Mouse (Mus musculus): ENCODE measurements at regions not wholly inside any gene's neighbourhood (a gene's known extent, or its start where the extent isn't known, plus 50 kb on each side); places are given as distances from the start of the nearest gene placed in this dataset.

- Histone ChIP-seq H3K4me3 (ENCODE audit: insufficient read depth, low read depth, low read length) (no peak overlapping the region), H3K27me3 (replicated peaks; ENCODE audit: control insufficient read depth, insufficient read depth, low read length) (no peaks in the 10 kb centered on the region), H3K4me1 (ENCODE audit: control insufficient read depth, insufficient read depth, low read length) (no peaks in the 10 kb centered on the region), H3K27ac (ENCODE audit: insufficient read depth, low read depth, low read length) (no peak overlapping the region), H3K36me3 (ENCODE audit: control insufficient read depth, insufficient read depth, low read length) (no peaks in the 10 kb centered on the region)
- no peak for DNase-seq
- TF ChIP-seq CTCF (conservative IDR thresholded peaks at IDR 0.05; ENCODE audit: insufficient read depth, insufficient read length, low read depth, low read length) (no peak), POLR2A (IDR thresholded peaks at IDR 0.05; ENCODE audit: low read depth, low read length) (no peak)
- WGBS: 73% methylated on average over 2 of the region's 2 CpGs
Measured at GRCm38 (mm10) chr3:60798461-60798860, 204.1 kb upstream of the P2ry1 start.

- Histone ChIP-seq H3K27me3 (replicated peaks; ENCODE audit: control insufficient read depth, insufficient read depth, low read length) (no peaks in the 10 kb centered on the region), H3K27ac (ENCODE audit: insufficient read depth, low read depth, low read length) (no peak overlapping the region), H3K36me3 (ENCODE audit: control insufficient read depth, insufficient read depth, low read length) (no peaks in the 10 kb centered on the region), H3K4me3 (ENCODE audit: insufficient read depth, low read depth, low read length) (no peak overlapping the region), H3K4me1 (ENCODE audit: control insufficient read depth, insufficient read depth, low read length) (no peaks in the 10 kb centered on the region)
- TF ChIP-seq POLR2A (IDR thresholded peaks at IDR 0.05; ENCODE audit: low read depth, low read length): no peak
- TF ChIP-seq CTCF (conservative IDR thresholded peaks at IDR 0.05; ENCODE audit: insufficient read depth, insufficient read length, low read depth, low read length): no peak
- DNase-seq: no peak
- 73% methylated on average over 5 of the region's 5 CpGs for WGBS
Measured at GRCm38 (mm10) chr3:60798862-60799261, 203.7 kb upstream of the P2ry1 start.

GRCm38 (mm10) chr3:60804711-60805293 is 197.8 kb upstream of the P2ry1 start:
- no peak overlapping the region for H3K27ac ChIP-seq (ENCODE audit: insufficient read depth, low read depth, low read length)
- no peak overlapping the region for H3K4me3 ChIP-seq (ENCODE audit: insufficient read depth, low read depth, low read length)
- H3K4me1 ChIP-seq (ENCODE audit: control insufficient read depth, insufficient read depth, low read length): no peaks in the 10 kb centered on the region
- 85% methylated on average over 3 of the region's 3 CpGs for WGBS
- no peaks in the 10 kb centered on the region for H3K36me3 ChIP-seq (ENCODE audit: control insufficient read depth, insufficient read depth, low read length)
- no peak for TF ChIP-seq POLR2A (IDR thresholded peaks at IDR 0.05; ENCODE audit: low read depth, low read length)
- TF ChIP-seq CTCF (conservative IDR thresholded peaks at IDR 0.05; ENCODE audit: insufficient read depth, insufficient read length, low read depth, low read length): no peak
- no peaks in the 10 kb centered on the region for H3K27me3 ChIP-seq (replicated peaks; ENCODE audit: control insufficient read depth, insufficient read depth, low read length)
- DNase-seq: no peak

GRCm38 (mm10) chr3:60811924-60812323 is 190.7 kb upstream of the P2ry1 start:
- Histone ChIP-seq H3K4me1 (ENCODE audit: control insufficient read depth, insufficient read depth, low read length) (no peaks in the 10 kb centered on the region), H3K27ac (ENCODE audit: insufficient read depth, low read depth, low read length) (no peak overlapping the region), H3K4me3 (ENCODE audit: insufficient read depth, low read depth, low read length) (no peak overlapping the region), H3K27me3 (replicated peaks; ENCODE audit: control insufficient read depth, insufficient read depth, low read length) (no peaks in the 10 kb centered on the region), H3K36me3 (ENCODE audit: control insufficient read depth, insufficient read depth, low read length) (no peaks in the 10 kb centered on the region)
- TF ChIP-seq CTCF (conservative IDR thresholded peaks at IDR 0.05; ENCODE audit: insufficient read depth, insufficient read length, low read depth, low read length) (no peak), POLR2A (IDR thresholded peaks at IDR 0.05; ENCODE audit: low read depth, low read length) (no peak)
- 48% methylated on average over 5 of the region's 5 CpGs for WGBS
- DNase-seq: no peak

- WGBS: 72% methylated on average over 3 of the region's 3 CpGs
- H3K4me3 ChIP-seq (ENCODE audit: insufficient read depth, low read depth, low read length): no peak overlapping the region
- DNase-seq: no peak
- no peaks in the 10 kb centered on the region for H3K36me3 ChIP-seq (ENCODE audit: control insufficient read depth, insufficient read depth, low read length)
- no peak for TF ChIP-seq POLR2A (IDR thresholded peaks at IDR 0.05; ENCODE audit: low read depth, low read length)
- TF ChIP-seq CTCF (conservative IDR thresholded peaks at IDR 0.05; ENCODE audit: insufficient read depth, insufficient read length, low read depth, low read length): no peak
- H3K27me3 ChIP-seq (replicated peaks; ENCODE audit: control insufficient read depth, insufficient read depth, low read length): no peaks in the 10 kb centered on the region
- H3K4me1 ChIP-seq (ENCODE audit: control insufficient read depth, insufficient read depth, low read length): no peaks in the 10 kb centered on the region
- H3K27ac ChIP-seq (ENCODE audit: insufficient read depth, low read depth, low read length): no peak overlapping the region
Measured at GRCm38 (mm10) chr3:60813485-60813884, 189.1 kb upstream of the P2ry1 start.

GRCm38 (mm10) chr3:60819684-60820281 is 182.8 kb upstream of the P2ry1 start:
- no peaks in the 10 kb centered on the region for H3K4me1 ChIP-seq (ENCODE audit: control insufficient read depth, insufficient read depth, low read length)
- WGBS: 65% methylated on average over 4 of the region's 4 CpGs
- no peaks in the 10 kb centered on the region for H3K36me3 ChIP-seq (ENCODE audit: control insufficient read depth, insufficient read depth, low read length)
- H3K27ac ChIP-seq (ENCODE audit: insufficient read depth, low read depth, low read length): no peak overlapping the region
- TF ChIP-seq CTCF (conservative IDR thresholded peaks at IDR 0.05; ENCODE audit: insufficient read depth, insufficient read length, low read depth, low read length) (no peak), POLR2A (IDR thresholded peaks at IDR 0.05; ENCODE audit: low read depth, low read length) (no peak)
- DNase-seq: no peak
- H3K27me3 ChIP-seq (replicated peaks; ENCODE audit: control insufficient read depth, insufficient read depth, low read length): no peaks in the 10 kb centered on the region
- no peak overlapping the region for H3K4me3 ChIP-seq (ENCODE audit: insufficient read depth, low read depth, low read length)

- TF ChIP-seq CTCF (conservative IDR thresholded peaks at IDR 0.05; ENCODE audit: insufficient read depth, insufficient read length, low read depth, low read length) (no peak), POLR2A (IDR thresholded peaks at IDR 0.05; ENCODE audit: low read depth, low read length) (no peak)
- H3K36me3 ChIP-seq (ENCODE audit: control insufficient read depth, insufficient read depth, low read length): no peaks in the 10 kb centered on the region
- H3K4me3 ChIP-seq (ENCODE audit: insufficient read depth, low read depth, low read length): no peak overlapping the region
- no peak overlapping the region for H3K27ac ChIP-seq (ENCODE audit: insufficient read depth, low read depth, low read length)
- no peaks in the 10 kb centered on the region for H3K4me1 ChIP-seq (ENCODE audit: control insufficient read depth, insufficient read depth, low read length)
- DNase-seq: no peak
- H3K27me3 ChIP-seq (replicated peaks; ENCODE audit: control insufficient read depth, insufficient read depth, low read length): no peaks in the 10 kb centered on the region
Measured at GRCm38 (mm10) chr3:60821463-60821862, 181.1 kb upstream of the P2ry1 start.

Data from kidney, adult 2 months (tissue).